Mouse (Mus musculus) ES-E14 (cell line): ENCODE data around the gene Rgs6. TPM values are rescaled to one million over a fixed set of nuclear protein-coding genes. Genes with fewer than 3 reads are reported as not detected.

ENCODE experiments used
- DNase-seq: peaks from one replicate; pipeline ENCODE4 v3.0.0-alpha.2; 2013; ENCODE audit warnings: low read depth, low spot score
- H3K27ac ChIP-seq: 2 replicates; pipeline ENCODE4 v1.5.1; 2012; ENCODE audit warnings: low read depth, mild to moderate bottlenecking, low read length, moderate library complexity, mixed read lengths; ENCODE audit not compliant: poor library complexity, insufficient read depth, severe bottlenecking
- H3K36me3 ChIP-seq: 2 replicates; pipeline ENCODE4 v1.6.1; 2012; ENCODE audit warnings: mild to moderate bottlenecking, low read length, moderate library complexity, mixed read lengths; ENCODE audit not compliant: control insufficient read depth, poor library complexity, insufficient read depth, severe bottlenecking
- H3K4me1 ChIP-seq, 2 experiments: fragments of 150-350 bp in 1 of 2; sonication (generic) in 1 of 2; 2 replicates each; pipeline ENCODE4 v1.6.1; 2012; ENCODE audit warnings: low read length in 2 of 2, mild to moderate bottlenecking in 1 of 2, mixed read lengths in 1 of 2; ENCODE audit not compliant: control insufficient read depth in 2 of 2, insufficient read depth in 2 of 2, poor library complexity in 1 of 2
- H3K4me3 ChIP-seq, 2 experiments: fragments of 150-350 bp in 1 of 2; sonication (generic) in 1 of 2; 2 replicates each; pipeline ENCODE4 v1.5.1; 2012; ENCODE audit warnings: low read length in 2 of 2, low read depth in 1 of 2, mild to moderate bottlenecking in 1 of 2, mixed read lengths in 1 of 2; ENCODE audit not compliant: insufficient read depth in 1 of 2, poor library complexity in 1 of 2, severe bottlenecking in 1 of 2
- H3K9ac ChIP-seq: 2 replicates; pipeline ENCODE4 v1.6.1; 2012; ENCODE audit warnings: low read depth, mild to moderate bottlenecking, low read length, mixed read lengths; ENCODE audit not compliant: poor library complexity, insufficient read depth, severe bottlenecking
- H3K9me3 ChIP-seq: fragments of 150-350 bp; sonication (generic); 2 replicates; pipeline ENCODE4 v1.6.1; 2012; ENCODE audit warnings: low read depth, mild to moderate bottlenecking, low read length; ENCODE audit not compliant: control insufficient read depth, insufficient read depth
- CHD2 ChIP-seq: IDR thresholded peaks from 2 replicates; pipeline ENCODE4 v1.6.1; 2014; ENCODE audit warnings: mild to moderate bottlenecking, low read depth, low read length, inconsistent platforms
- HCFC1 ChIP-seq: IDR thresholded peaks from 2 replicates; pipeline ENCODE4 v1.6.1; 2012; ENCODE audit warnings: low read length, inconsistent platforms, borderline replicate concordance; ENCODE audit not compliant: insufficient read depth
- MAFK ChIP-seq: IDR thresholded peaks from 2 replicates; pipeline ENCODE4 v1.6.1; 2014; ENCODE audit warnings: mild to moderate bottlenecking, low read depth, low read length, inconsistent platforms; ENCODE audit not compliant: insufficient read depth
- ZC3H11A ChIP-seq: IDR thresholded peaks from 2 replicates; pipeline ENCODE4 v1.6.1; 2012; ENCODE audit warnings: low read depth, mild to moderate bottlenecking, inconsistent platforms, low read length, borderline replicate concordance
- ZNF384 ChIP-seq: IDR thresholded peaks from 2 replicates; pipeline ENCODE4 v1.6.1; 2012; ENCODE audit warnings: low read depth, low read length, inconsistent platforms
- in situ Hi-C, 2 experiments: fragments of 600-800 bp; cut with MboI; formaldehyde crosslinking; loops; one replicate each; pipeline ENCODE4 v1.15.1; 2025; ENCODE audit warnings: low sequenced_read_pairs in 2 of 2, inconsistent platforms in 1 of 2; ENCODE audit not compliant: unreplicated experiment in 2 of 2
- total RNA-seq: library from RNA; depleted of rRNA; stranded (reverse); fragments of 300-350 nt; gene quantifications from 2 replicates; pipeline ENCODE4 v1.2.3, GENCODE M21; 2012

Gene Rgs6
- total RNA-seq, 1 experiment = 0.49 TPM

DNA sequence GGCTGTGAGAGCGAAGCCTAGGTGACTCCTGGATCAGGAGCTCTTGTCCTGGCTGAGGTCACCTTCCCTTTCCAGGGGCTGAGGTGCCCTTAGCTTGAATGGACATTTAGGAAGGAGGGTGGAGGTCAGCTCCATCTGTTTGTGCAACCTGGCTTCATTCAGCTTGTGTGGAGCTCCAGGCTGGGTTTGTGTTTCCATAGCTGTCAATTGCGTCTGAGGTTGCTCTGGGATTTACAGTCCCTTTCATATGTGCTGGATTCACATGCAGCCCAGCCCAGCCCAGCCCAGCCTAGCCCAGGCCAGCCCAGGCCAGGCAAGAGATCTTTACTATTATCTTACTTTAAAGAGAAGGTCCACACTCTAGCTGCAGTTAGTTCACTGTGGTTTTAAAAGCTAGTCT is 163.8 kb downstream of the Rgs6 start:
- H3K9me3 ChIP-seq = no peaks in the 10 kb centered on the region
- H3K27ac ChIP-seq = no peak overlapping the region
- in situ Hi-C loops = no loop called here
- H3K4me3 ChIP-seq = no peak overlapping the region
- H3K36me3 ChIP-seq = no peaks in the 10 kb centered on the region
- no peak overlapping the region for H3K9ac ChIP-seq
- H3K4me1 ChIP-seq = no peaks in the 10 kb centered on the region
- TF ChIP-seq HCFC1 = no peak
- DNase-seq = no peak

DNA sequence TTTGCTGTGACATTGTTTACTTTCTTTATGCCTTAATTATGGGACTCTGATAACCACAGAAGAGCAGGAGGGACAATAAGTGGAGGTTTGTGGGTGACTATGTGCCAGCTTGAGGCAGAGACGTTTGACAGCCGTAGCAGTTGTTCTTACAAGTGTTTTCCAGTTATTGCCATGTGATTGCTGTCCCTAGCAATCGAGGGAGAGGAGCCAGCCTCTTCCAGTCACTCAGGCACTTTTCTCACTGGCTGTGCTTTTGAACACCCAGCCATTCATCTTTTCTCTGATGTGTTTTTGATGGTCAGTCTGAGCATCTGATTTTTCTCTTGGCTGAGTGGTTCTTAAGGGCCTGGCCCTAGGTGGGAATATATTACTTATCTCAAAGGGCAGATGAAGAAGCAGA is 166.4 kb downstream of the Rgs6 start:
- no peak overlapping the region for H3K27ac ChIP-seq
- H3K4me1 ChIP-seq = no peaks in the 10 kb centered on the region
- no peak overlapping the region for H3K9ac ChIP-seq
- no peak for DNase-seq
- TF ChIP-seq ZNF384 (no peak), CHD2 (no peak), ZC3H11A (no peak), HCFC1 (no peak), MAFK (no peak)
- no peaks in the 10 kb centered on the region for H3K9me3 ChIP-seq
- in situ Hi-C loops = no loop called here
- H3K4me3 ChIP-seq = no peak overlapping the region
- H3K36me3 ChIP-seq = no peaks in the 10 kb centered on the region

DNA sequence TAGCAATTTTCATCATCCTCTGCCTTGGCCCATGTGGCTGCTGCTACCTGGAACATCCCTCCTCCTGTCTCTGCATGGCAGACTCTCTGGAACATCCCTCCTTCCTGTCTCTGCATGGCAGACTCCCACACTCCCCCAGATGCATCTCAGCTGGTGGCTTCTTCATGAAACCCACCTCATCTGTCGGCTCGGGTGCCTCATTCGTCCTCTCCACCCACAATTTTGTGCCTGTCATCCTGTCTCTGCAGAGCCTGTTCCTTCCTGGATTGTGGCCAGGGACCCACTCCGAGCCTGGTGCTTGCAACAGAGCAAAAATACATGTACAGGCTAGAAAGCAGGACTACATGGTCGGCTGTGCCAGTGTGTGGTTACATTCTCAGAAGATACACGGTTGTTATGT is 168.7 kb downstream of the Rgs6 start:
- H3K27ac ChIP-seq = no peak overlapping the region
- H3K4me3 ChIP-seq = no peak overlapping the region
- TF ChIP-seq CHD2 (no peak), MAFK (no peak), ZC3H11A (no peak)
- H3K4me1 ChIP-seq = no peaks in the 10 kb centered on the region
- no peak for DNase-seq
- no peaks in the 10 kb centered on the region for H3K36me3 ChIP-seq
- no peak overlapping the region for H3K9ac ChIP-seq
- no peaks in the 10 kb centered on the region for H3K9me3 ChIP-seq
- in situ Hi-C loops = no loop called here

DNA sequence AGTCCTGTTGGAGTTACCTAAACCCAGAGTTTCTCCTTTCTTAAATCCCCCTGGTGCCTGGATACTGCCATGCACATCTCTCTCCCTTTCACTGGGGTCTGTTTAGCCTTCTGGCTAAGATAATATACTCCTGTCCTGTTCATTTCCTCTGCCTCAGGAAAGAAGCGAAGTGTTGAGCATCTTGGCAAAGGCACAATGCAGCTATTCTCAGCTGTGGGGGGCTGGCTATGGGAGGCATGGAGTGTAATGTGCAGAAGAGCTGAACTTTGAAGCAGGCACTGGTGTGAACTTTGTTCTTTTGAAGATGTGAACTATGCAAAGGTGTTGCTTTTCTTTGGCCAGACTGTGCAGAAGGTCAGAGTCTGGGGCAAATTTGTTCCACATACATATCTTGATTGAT is 169.3 kb downstream of the Rgs6 start:
- no peaks in the 10 kb centered on the region for H3K36me3 ChIP-seq
- DNase-seq = no peak
- H3K27ac ChIP-seq = no peak overlapping the region
- no peaks in the 10 kb centered on the region for H3K4me1 ChIP-seq
- no peak for TF ChIP-seq HCFC1
- no peak for TF ChIP-seq MAFK
- TF ChIP-seq ZC3H11A = no peak
- no peak for TF ChIP-seq ZNF384
- no peak for TF ChIP-seq CHD2
- in situ Hi-C loops = no loop called here
- no peaks in the 10 kb centered on the region for H3K9me3 ChIP-seq
- no peak overlapping the region for H3K4me3 ChIP-seq
- H3K9ac ChIP-seq = no peak overlapping the region

DNA sequence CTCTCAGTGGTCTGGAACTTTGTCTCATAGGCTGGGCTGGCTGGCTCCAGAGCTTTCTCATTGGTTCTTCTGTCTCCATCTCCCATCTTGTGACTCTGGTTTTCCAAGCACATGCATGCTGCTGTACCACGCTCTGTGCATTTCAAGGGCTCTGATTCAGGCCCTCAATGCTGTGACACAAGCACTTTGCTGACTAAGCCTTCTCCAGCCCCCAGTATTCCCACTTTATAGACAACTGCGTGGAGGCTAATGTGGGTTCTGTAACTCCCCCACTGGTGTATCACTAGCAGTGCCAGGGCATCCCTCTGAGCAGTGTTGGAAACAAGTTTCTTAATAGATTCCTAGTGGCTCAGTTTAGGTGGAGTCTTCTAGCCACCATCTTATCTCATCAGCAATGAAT is 174.0 kb downstream of the Rgs6 start:
- in situ Hi-C loops = no loop called here

More for the DNA sequence above, 174.0 kb downstream of the Rgs6 start:
- H3K27ac ChIP-seq = no peak overlapping the region
- no peak for TF ChIP-seq CHD2
- no peak for TF ChIP-seq ZNF384
- no peak for TF ChIP-seq ZC3H11A
- TF ChIP-seq MAFK = no peak
- no peaks in the 10 kb centered on the region for H3K36me3 ChIP-seq
- no peak overlapping the region for H3K9ac ChIP-seq
- H3K4me3 ChIP-seq = no peak overlapping the region
- no peaks in the 10 kb centered on the region for H3K9me3 ChIP-seq
- no peak for DNase-seq
- no peaks in the 10 kb centered on the region for H3K4me1 ChIP-seq
